Mouse (Mus musculus) cerebellum, adult (tissue): ENCODE results near the gene Pskh1.
A peak's percentile ranks its signal among the peaks of the same experiment; 100 is the strongest.

Experiments used
- ATAC-seq: cut with Nextera tagmentation; 2 replicates; pipeline ENCODE4 v1.9.2; 2017; ENCODE audit warnings: mild to moderate bottlenecking, moderate library complexity, mixed read lengths; ENCODE audit not compliant: insufficient number of reproducible peaks, low FRiP score, low TSS enrichment

The Pskh1 gene

GRCm38 (mm10) chr8:105890870-105891269 lies 9.4 kb upstream of the Pskh1 start:
- ATAC-seq = no peak

- no peak for ATAC-seq
These were observed 7.8 kb upstream of the Pskh1 start for GRCm38 (mm10) chr8:105892432-105892831.

- no peak for ATAC-seq
These were observed 6.9 kb upstream of the Pskh1 start, which contains the start of gene Nrn1l for GRCm38 (mm10) chr8:105893339-105893738. Gene Nrn1l (plus strand): TSS chr8:105893567.

- no peak for ATAC-seq
These were observed 2.3 kb upstream of the Pskh1 start for GRCm38 (mm10) chr8:105897801-105898480.

GRCm38 (mm10) chr8:105900941-105901616 lies 838 bp downstream of the Pskh1 start:
- 0 out of 2 replicates have a peak, but pooled peaks have one; percentile 11 for ATAC-seq

- ATAC-seq = no peak
These were observed 19.1 kb downstream of the Pskh1 start for GRCm38 (mm10) chr8:105919390-105919789.

GRCm38 (mm10) chr8:105925123-105925522 lies 24.9 kb downstream of the Pskh1 start:
- ATAC-seq = no peak

- peak; percentile 47; the same call in 1 of the 2 replicates for ATAC-seq
These were observed 30.4 kb downstream of the Pskh1 start for GRCm38 (mm10) chr8:105930602-105931001.

- no peak for ATAC-seq
These were observed 31.0 kb downstream of the Pskh1 start for GRCm38 (mm10) chr8:105931271-105931670.

- no peak for ATAC-seq
These were observed 32.3 kb downstream of the Pskh1 start for GRCm38 (mm10) chr8:105932525-105932924.

GRCm38 (mm10) chr8:105933762-105934161 lies 33.5 kb downstream of the Pskh1 start, which contains the start of gene Ctrl:
Gene Ctrl (minus strand): TSS chr8:105933862.
- ATAC-seq = no peak

GRCm38 (mm10) chr8:105935105-105935504 lies 34.9 kb downstream of the Pskh1 start:
- no peak for ATAC-seq

GRCm38 (mm10) chr8:105935863-105936603 lies 35.8 kb downstream of the Pskh1 start:
- ATAC-seq = no peak

GRCm38 (mm10) chr8:105936866-105937475 lies 36.7 kb downstream of the Pskh1 start:
- peak; percentile 80 for ATAC-seq

GRCm38 (mm10) chr8:105937496-105938305 lies 37.5 kb downstream of the Pskh1 start:
- no peak; the same call in 1 of the 2 replicates for ATAC-seq

- no peak for ATAC-seq
These were observed 38.0 kb downstream of the Pskh1 start, which contains the start of gene Psmb10 for GRCm38 (mm10) chr8:105938306-105938669. Gene Psmb10 (minus strand): TSS chr8:105938444.

- no peak for ATAC-seq
These were observed 41.8 kb downstream of the Pskh1 start for GRCm38 (mm10) chr8:105942026-105942425.

- ATAC-seq = no peak
These were observed 42.3 kb downstream of the Pskh1 start for GRCm38 (mm10) chr8:105942542-105942941.

GRCm38 (mm10) chr8:105943321-105943739 lies 43.1 kb downstream of the Pskh1 start, which contains the start of gene Lcat:
Gene Lcat (minus strand): TSS chr8:105943382.
- ATAC-seq = peak; percentile 50; the same call in 1 of the 2 replicates

GRCm38 (mm10) chr8:105949350-105949749 lies 49.1 kb downstream of the Pskh1 start:
- ATAC-seq = no peak
